Mouse (Mus musculus): ENCODE data around the gene Rapgef1. TPM values are rescaled to one million over a fixed set of nuclear protein-coding genes. Genes with fewer than 3 reads are reported as not detected.

The Rapgef1 gene
- polyA plus RNA-seq, 1 experiment from 2014 or later = 17.2 TPM

GRCm38 (mm10) chr2:29639377-29639776 lies 19.9 kb downstream of the Rapgef1 start:
- Histone ChIP-seq H3K4me1 (peaks cover 37% of the 10 kb centered on the region), H3K36me3 (peaks cover 10% of the 10 kb centered on the region; the same call in 1 of the 2 replicates), H3K27ac (no peak overlapping the region), H3K4me3 (no peak overlapping the region), H3K9me3 (replicated peaks) (no peaks in the 10 kb centered on the region), H3K27me3 (ENCODE audit: low read depth, poor library complexity, severe bottlenecking) (no peaks in the 10 kb centered on the region)
- DNase-seq (ENCODE audit: low spot score) = no peak
- 86% methylated on average over 1 of the region's 1 CpGs for WGBS

- no peak for DNase-seq (ENCODE audit: low spot score)
- Histone ChIP-seq H3K9me3 (replicated peaks) (no peaks in the 10 kb centered on the region), H3K27me3 (ENCODE audit: low read depth, poor library complexity, severe bottlenecking) (no peaks in the 10 kb centered on the region), H3K36me3 (peaks cover 14% of the 10 kb centered on the region; the same call in 1 of the 2 replicates), H3K4me1 (peaks cover 32% of the 10 kb centered on the region), H3K27ac (no peak overlapping the region), H3K4me3 (no peak overlapping the region)
- 63% methylated on average over 5 of the region's 5 CpGs for WGBS
These were observed 20.6 kb downstream of the Rapgef1 start for GRCm38 (mm10) chr2:29639953-29640743.

GRCm38 (mm10) chr2:29641707-29642106 lies 22.2 kb downstream of the Rapgef1 start:
- Histone ChIP-seq H3K36me3 (peaks cover 15% of the 10 kb centered on the region; the same call in 1 of the 2 replicates), H3K27ac (no peak overlapping the region), H3K27me3 (ENCODE audit: low read depth, poor library complexity, severe bottlenecking) (no peaks in the 10 kb centered on the region), H3K9me3 (replicated peaks) (no peaks in the 10 kb centered on the region), H3K4me3 (no peak overlapping the region), H3K4me1 (peaks cover 36% of the 10 kb centered on the region)
- no peak for DNase-seq (ENCODE audit: low spot score)
- WGBS = 90% methylated on average over 3 of the region's 3 CpGs

- Histone ChIP-seq H3K27me3 (ENCODE audit: low read depth, poor library complexity, severe bottlenecking) (no peaks in the 10 kb centered on the region), H3K36me3 (peaks cover 9% of the 10 kb centered on the region; the same call in 1 of the 2 replicates), H3K27ac (no peak overlapping the region), H3K4me1 (peaks cover 30% of the 10 kb centered on the region), H3K4me3 (no peak overlapping the region), H3K9me3 (replicated peaks) (no peaks in the 10 kb centered on the region)
- no peak for DNase-seq (ENCODE audit: low spot score)
- WGBS = 79% methylated on average over 4 of the region's 4 CpGs
These were observed 23.9 kb downstream of the Rapgef1 start for GRCm38 (mm10) chr2:29643418-29643817.

DNA sequence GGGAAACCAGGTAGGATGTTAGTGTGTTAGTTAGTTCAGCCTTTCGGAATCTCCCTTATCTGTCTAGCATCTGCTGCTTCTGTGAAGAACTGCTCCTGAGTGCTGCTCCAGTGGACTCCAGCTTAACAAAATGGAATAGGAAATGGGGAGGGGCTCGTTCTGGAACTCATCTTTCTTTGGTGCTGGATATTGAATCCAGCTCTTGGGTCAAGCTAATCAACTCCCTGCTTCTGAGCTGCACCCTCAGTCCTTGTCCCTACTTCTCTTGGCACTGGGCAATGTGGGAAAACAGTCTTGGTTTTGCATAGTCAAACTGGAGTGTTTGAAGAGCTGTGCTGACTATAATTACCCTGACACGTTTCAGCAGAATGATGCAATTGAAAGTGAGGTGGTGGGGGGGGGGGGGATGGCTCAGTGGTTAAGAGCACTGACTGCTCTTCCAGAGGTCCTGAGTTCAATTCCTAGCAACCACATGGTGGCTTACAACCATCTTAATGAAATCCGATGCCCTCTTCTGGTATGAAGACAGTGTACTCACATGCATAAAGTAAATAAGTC lies 25.6 kb downstream of the Rapgef1 start:
- no peaks in the 10 kb centered on the region for H3K27me3 ChIP-seq (ENCODE audit: low read depth, poor library complexity, severe bottlenecking)
- no peak overlapping the region for H3K4me3 ChIP-seq
- H3K27ac ChIP-seq = no peak overlapping the region
- H3K36me3 ChIP-seq = peaks cover 5% of the 10 kb centered on the region; the same call in 1 of the 2 replicates
- H3K4me1 ChIP-seq = peaks cover 20% of the 10 kb centered on the region
- H3K9me3 ChIP-seq (replicated peaks) = no peaks in the 10 kb centered on the region
- 80% methylated on average over 4 of the region's 4 CpGs for WGBS
- DNase-seq (ENCODE audit: low spot score) = no peak

DNA sequence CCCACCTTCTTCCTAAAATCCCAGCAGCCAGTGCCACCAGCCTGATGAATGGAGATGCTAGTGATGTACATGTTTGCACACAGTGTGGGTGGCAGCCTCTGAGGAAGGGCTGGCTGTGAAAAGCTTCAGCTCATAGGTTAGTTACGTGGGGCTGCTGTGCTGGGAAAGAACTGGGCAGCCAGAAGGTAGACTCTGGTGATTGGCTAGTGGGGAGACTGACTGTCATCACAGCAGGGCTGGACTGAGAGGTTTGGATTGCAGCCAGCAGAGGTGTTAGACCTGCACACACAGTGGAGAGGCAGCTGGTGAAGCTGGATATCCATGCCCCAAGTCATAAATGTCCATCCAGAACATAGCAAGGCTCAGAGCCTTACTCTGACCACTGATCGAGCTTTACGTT lies 27.1 kb downstream of the Rapgef1 start:
- H3K4me1 ChIP-seq = peaks cover 13% of the 10 kb centered on the region; the same call in 1 of the 2 replicates

DNA sequence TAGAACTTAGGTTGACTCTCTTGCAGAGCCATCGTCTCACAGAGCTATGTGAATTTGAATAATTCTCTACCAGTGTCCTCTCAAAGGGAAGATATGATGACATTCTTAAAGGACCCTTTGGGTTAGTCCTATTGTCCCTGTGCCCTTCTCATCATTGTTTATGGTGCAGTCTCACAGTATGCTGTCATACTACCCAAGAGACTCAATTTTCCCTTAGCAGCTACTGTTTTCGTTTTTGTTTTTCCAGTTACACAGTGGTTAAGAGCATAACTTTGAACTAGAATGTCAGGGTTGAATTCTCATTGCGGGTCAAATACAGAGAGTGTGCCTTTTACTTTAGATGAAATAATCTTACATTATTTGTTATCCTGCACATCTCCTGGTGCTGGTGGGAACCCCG lies 27.6 kb downstream of the Rapgef1 start:
- WGBS = 94% methylated on average over 4 of the region's 4 CpGs
- H3K27me3 ChIP-seq (ENCODE audit: low read depth, poor library complexity, severe bottlenecking) = no peaks in the 10 kb centered on the region
- no peaks in the 10 kb centered on the region for H3K9me3 ChIP-seq (replicated peaks)
- peaks cover 13% of the 10 kb centered on the region; the same call in 1 of the 2 replicates for H3K4me1 ChIP-seq
- DNase-seq (ENCODE audit: low spot score) = no peak
- H3K27ac ChIP-seq = no peak overlapping the region
- peaks cover 5% of the 10 kb centered on the region; the same call in 1 of the 2 replicates for H3K36me3 ChIP-seq
- no peak overlapping the region for H3K4me3 ChIP-seq

More for the DNA sequence above, 27.1 kb downstream of the Rapgef1 start:
- peaks cover 5% of the 10 kb centered on the region; the same call in 1 of the 2 replicates for H3K36me3 ChIP-seq
- DNase-seq (ENCODE audit: low spot score) = no peak
- no peaks in the 10 kb centered on the region for H3K9me3 ChIP-seq (replicated peaks)
- H3K4me3 ChIP-seq = no peak overlapping the region
- no peaks in the 10 kb centered on the region for H3K27me3 ChIP-seq (ENCODE audit: low read depth, poor library complexity, severe bottlenecking)
- WGBS = 85% methylated on average over 3 of the region's 3 CpGs
- H3K27ac ChIP-seq = no peak overlapping the region

- WGBS = 82% methylated on average over 7 of the region's 7 CpGs
- DNase-seq (ENCODE audit: low spot score) = no peak
- H3K4me3 ChIP-seq = no peak overlapping the region
- H3K9me3 ChIP-seq (replicated peaks) = no peaks in the 10 kb centered on the region
- peaks cover 5% of the 10 kb centered on the region; the same call in 1 of the 2 replicates for H3K36me3 ChIP-seq
- H3K27ac ChIP-seq = no peak overlapping the region
- no peaks in the 10 kb centered on the region for H3K27me3 ChIP-seq (ENCODE audit: low read depth, poor library complexity, severe bottlenecking)
- peaks cover 14% of the 10 kb centered on the region for H3K4me1 ChIP-seq
These were observed 28.3 kb downstream of the Rapgef1 start for GRCm38 (mm10) chr2:29647808-29648207.

DNA sequence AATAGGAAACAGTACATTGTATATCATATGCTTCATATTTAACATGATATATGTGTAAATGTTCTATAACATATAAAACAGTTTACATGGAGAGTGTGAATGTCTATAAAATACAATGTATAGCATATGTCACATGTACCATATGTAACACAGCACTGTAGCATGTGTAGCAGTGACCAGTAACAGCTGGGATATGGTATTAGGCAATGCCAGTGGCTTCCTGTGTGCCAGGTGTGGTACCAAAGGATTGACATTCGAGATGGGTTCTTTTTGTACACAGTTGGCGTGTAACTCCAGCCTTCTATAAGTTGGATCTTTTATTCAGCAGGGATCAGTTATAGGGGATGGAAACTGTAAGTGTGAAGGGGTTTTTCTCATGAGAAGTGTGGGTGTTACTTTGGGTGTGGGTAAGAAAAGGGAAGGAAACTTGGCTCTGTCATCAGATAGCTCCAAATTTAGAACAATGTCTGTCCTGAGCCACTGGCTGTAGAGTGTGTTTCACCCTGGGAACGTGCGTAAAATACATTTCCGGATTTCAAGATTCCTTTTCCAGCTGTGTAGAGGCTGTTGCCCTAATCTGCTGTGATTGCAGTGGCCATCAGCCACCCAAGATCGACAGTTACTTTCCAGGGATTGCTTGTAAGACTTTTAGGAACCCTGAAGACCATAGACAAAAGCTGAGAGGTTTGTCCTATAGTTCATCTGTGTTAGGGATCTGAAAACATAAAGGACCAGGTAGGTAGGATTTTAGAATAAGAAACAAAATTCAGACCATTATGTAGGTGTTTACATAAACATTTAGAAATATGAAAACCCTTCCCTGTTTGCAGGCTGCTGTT lies 29.7 kb downstream of the Rapgef1 start:
- H3K27me3 ChIP-seq (ENCODE audit: low read depth, poor library complexity, severe bottlenecking) = no peaks in the 10 kb centered on the region
- H3K4me3 ChIP-seq = no peak overlapping the region
- WGBS = 87% methylated on average over 6 of the region's 6 CpGs
- DNase-seq (ENCODE audit: low spot score) = no peak
- no peaks in the 10 kb centered on the region for H3K9me3 ChIP-seq (replicated peaks)
- peaks cover 5% of the 10 kb centered on the region; the same call in 1 of the 2 replicates for H3K36me3 ChIP-seq
- H3K27ac ChIP-seq = no peak overlapping the region
- H3K4me1 ChIP-seq = peaks cover 14% of the 10 kb centered on the region

DNA sequence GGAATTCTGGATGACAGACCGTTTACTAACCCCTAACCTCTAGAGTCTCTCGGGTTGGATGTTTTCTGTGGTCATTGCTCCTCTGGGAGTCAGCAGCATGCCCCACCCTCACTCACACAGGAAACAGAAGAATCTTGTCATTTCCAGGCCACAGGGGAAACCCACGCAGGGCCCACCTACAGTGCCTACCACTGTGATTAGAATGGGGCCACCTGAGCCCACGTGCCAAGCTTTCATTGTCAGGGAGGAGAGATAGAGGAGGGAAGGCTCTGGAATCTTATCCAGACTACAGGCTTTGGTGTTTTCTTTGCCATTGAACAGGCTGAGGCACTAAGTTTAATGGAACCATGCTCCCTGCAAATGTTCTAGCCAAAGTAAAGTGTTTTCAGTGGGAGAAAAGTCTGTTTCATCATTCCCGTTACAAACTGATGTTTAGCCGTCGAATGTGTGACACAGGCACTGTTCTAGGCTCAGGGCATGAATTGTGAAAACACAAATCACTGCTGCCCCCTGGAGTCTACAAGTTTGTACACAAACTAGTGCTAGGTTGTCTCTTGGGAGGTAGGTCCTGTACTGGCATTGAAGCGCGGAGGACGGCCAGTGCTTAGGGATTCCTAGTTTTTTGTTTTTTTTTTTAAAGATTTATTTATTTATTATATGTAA lies 30.4 kb downstream of the Rapgef1 start:
- H3K9me3 ChIP-seq (replicated peaks) = no peaks in the 10 kb centered on the region
- DNase-seq (ENCODE audit: low spot score) = no peak
- 92% methylated on average over 10 of the region's 10 CpGs for WGBS

DNA sequence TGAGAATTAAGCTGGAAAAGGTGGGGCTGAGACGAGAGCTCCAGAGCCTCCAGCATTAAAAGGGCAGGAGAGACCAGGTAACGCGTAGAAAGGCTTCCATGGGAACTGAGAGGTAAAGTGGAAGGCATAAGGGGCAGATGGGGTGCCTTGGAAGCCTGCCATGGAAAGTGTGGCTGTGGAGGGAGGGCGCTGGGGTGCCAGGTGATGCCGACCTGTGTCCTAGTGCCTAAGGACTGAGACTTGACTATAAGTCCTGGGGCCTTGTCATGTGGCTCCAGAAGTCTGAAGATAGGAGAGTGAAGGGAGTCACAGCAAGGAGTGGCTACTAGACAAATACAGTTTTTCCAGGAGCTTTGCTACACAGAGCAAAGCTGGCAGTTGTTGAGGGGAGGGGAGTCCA lies 32.4 kb downstream of the Rapgef1 start:
- no peaks in the 10 kb centered on the region for H3K9me3 ChIP-seq (replicated peaks)
- H3K4me3 ChIP-seq = no peak overlapping the region
- no peak overlapping the region for H3K27ac ChIP-seq
- H3K4me1 ChIP-seq = peaks cover 17% of the 10 kb centered on the region
- H3K36me3 ChIP-seq = no peaks in the 10 kb centered on the region
- DNase-seq (ENCODE audit: low spot score) = no peak
- no peaks in the 10 kb centered on the region for H3K27me3 ChIP-seq (ENCODE audit: low read depth, poor library complexity, severe bottlenecking)
- 89% methylated on average over 5 of the region's 5 CpGs for WGBS

More for the DNA sequence above, 30.4 kb downstream of the Rapgef1 start:
- H3K36me3 ChIP-seq = peaks cover 3% of the 10 kb centered on the region; the same call in 1 of the 2 replicates
- H3K27me3 ChIP-seq (ENCODE audit: low read depth, poor library complexity, severe bottlenecking) = no peaks in the 10 kb centered on the region
- H3K4me3 ChIP-seq = no peak overlapping the region
- peaks cover 14% of the 10 kb centered on the region for H3K4me1 ChIP-seq
- no peak overlapping the region for H3K27ac ChIP-seq

- Histone ChIP-seq H3K36me3 (peaks cover under 1% of the 10 kb centered on the region; the same call in 1 of the 2 replicates), H3K27ac (no peak overlapping the region), H3K9me3 (replicated peaks) (no peaks in the 10 kb centered on the region), H3K4me1 (peaks cover 29% of the 10 kb centered on the region), H3K4me3 (no peak overlapping the region), H3K27me3 (ENCODE audit: low read depth, poor library complexity, severe bottlenecking) (no peaks in the 10 kb centered on the region)
- no peak for DNase-seq (ENCODE audit: low spot score)
- WGBS = 92% methylated on average over 5 of the region's 5 CpGs
These were observed 35.9 kb downstream of the Rapgef1 start for GRCm38 (mm10) chr2:29655433-29655832.
